Mouse (Mus musculus) ES-Bruce4 (cell line): ENCODE data around the gene Pcbd1. TPM values are rescaled to one million over a fixed set of nuclear protein-coding genes. Genes with fewer than 3 reads are reported as not detected.

ENCODE experiments used
- H3K27ac ChIP-seq: 2 replicates; pipeline ENCODE4 v1.5.1; 2012; ENCODE audit warnings: low read length, inconsistent platforms; ENCODE audit not compliant: insufficient read depth
- H3K27me3 ChIP-seq: 2 replicates; pipeline ENCODE4 v1.6.1; 2012; ENCODE audit warnings: mild to moderate bottlenecking, low read length, inconsistent platforms; ENCODE audit not compliant: control insufficient read depth, poor library complexity, insufficient read depth, severe bottlenecking
- H3K36me3 ChIP-seq: 2 replicates; pipeline ENCODE4 v1.6.1; 2012; ENCODE audit warnings: inconsistent platforms, mild to moderate bottlenecking, low read length, moderate library complexity; ENCODE audit not compliant: control insufficient read depth, poor library complexity, insufficient read depth, severe bottlenecking
- H3K4me1 ChIP-seq: one replicate; pipeline ENCODE4 v1.8.1; 2011; ENCODE audit warnings: low read length; ENCODE audit not compliant: control insufficient read depth, insufficient read depth
- H3K4me3 ChIP-seq: 2 replicates; pipeline ENCODE4 v1.5.1; 2011; ENCODE audit warnings: low read depth, mild to moderate bottlenecking, low read length
- H3K9ac ChIP-seq: 2 replicates; pipeline ENCODE4 v1.6.1; 2012; ENCODE audit warnings: low read depth, mild to moderate bottlenecking, inconsistent platforms; ENCODE audit not compliant: poor library complexity, severe bottlenecking
- H3K9me3 ChIP-seq: replicated peaks from 2 replicates; pipeline ENCODE4 v1.6.1; 2012; ENCODE audit warnings: mild to moderate bottlenecking, low read length, inconsistent platforms; ENCODE audit not compliant: control insufficient read depth, poor library complexity, insufficient read depth, severe bottlenecking
- CTCF ChIP-seq: IDR thresholded peaks from one replicate; pipeline ENCODE4 v1.8.1; 2011; ENCODE audit warnings: low read depth, low read length
- EP300 ChIP-seq: IDR thresholded peaks from 2 replicates; pipeline ENCODE4 v1.6.1; 2011; ENCODE audit warnings: low read depth, low read length; ENCODE audit not compliant: insufficient read depth
- POLR2A ChIP-seq: IDR thresholded peaks from one replicate; pipeline ENCODE4 v1.8.1; 2011; ENCODE audit warnings: low read length; ENCODE audit not compliant: insufficient read depth
- polyA plus RNA-seq: library from polyadenylated mRNA; stranded (reverse); fragments of >200 nt; gene quantifications from 2 replicates; pipeline ENCODE4 v1.2.4, GENCODE M21; 2011; ENCODE audit warnings: low read depth; ENCODE audit not compliant: missing spikeins, insufficient read depth, insufficient read length

Gene Pcbd1
- polyA plus RNA-seq, 1 experiment, result 11.9 TPM

DNA sequence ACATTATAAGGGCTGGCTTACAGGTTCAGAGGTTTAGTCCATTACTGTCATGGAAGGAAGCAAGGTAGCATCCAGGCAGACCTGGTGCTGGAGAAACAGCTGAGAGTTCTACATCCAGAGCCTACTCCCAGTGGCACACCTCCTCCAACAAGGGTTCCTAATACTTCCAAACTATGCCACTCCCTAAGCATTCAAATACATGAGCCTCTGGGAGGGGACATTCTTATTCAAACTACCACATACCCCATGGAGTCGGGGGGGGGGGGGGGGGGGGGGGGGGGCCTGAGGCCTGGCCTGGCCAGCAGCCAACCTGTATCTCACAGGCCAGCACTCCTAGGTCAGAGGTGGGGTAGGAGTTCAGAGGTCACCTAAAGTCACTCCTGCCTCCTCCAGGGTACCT, 30.0 kb upstream of the Pcbd1 start:
- Histone ChIP-seq H3K4me1 (peaks cover 24% of the 10 kb centered on the region), H3K27ac (peak overlapping the region; percentile 67; the same call in 1 of the 2 replicates), H3K36me3 (no peaks in the 10 kb centered on the region), H3K27me3 (no peaks in the 10 kb centered on the region), H3K4me3 (no peak overlapping the region), H3K9ac (no peak overlapping the region), H3K9me3 (peaks cover 5% of the 10 kb centered on the region; the same call in 1 of the 2 replicates)
- no peak for TF ChIP-seq CTCF
- no peak for TF ChIP-seq EP300
- no peak for TF ChIP-seq POLR2A

DNA sequence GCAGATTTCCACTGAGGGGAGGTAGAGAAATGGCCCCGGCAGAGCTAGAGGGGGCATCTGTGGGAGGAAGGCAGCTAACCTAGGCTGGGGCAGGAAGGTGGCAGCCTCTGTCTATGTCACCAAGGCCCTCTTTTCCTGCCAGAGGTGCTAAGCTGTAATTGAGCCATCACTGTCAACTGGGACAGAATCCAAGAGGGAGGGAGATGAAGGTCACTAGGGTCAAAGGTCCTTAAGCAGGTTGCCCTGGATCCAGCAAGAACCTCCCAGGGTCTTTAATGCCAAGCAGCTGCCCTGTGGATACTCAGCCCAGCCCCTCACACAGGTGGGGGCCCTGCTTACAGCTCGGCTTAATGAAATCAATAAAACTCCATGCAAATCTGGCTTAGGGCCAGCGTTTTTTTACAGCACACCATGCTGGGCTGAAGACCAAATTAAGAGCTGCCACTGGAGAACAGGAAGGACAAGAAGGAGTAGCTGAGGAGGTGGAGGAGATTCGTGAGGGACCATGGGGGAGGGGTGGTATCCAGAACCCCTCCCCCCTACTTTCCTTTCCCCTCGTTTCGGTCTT, 29.5 kb upstream of the Pcbd1 start:
- Histone ChIP-seq H3K27ac (peak overlapping the region; percentile 67), H3K9me3 (peaks cover 5% of the 10 kb centered on the region; the same call in 1 of the 2 replicates), H3K9ac (no peak overlapping the region), H3K36me3 (no peaks in the 10 kb centered on the region), H3K4me3 (no peak overlapping the region), H3K4me1 (peaks cover 26% of the 10 kb centered on the region), H3K27me3 (no peaks in the 10 kb centered on the region)
- no peak for TF ChIP-seq EP300
- TF ChIP-seq POLR2A, result no peak
- no peak for TF ChIP-seq CTCF

DNA sequence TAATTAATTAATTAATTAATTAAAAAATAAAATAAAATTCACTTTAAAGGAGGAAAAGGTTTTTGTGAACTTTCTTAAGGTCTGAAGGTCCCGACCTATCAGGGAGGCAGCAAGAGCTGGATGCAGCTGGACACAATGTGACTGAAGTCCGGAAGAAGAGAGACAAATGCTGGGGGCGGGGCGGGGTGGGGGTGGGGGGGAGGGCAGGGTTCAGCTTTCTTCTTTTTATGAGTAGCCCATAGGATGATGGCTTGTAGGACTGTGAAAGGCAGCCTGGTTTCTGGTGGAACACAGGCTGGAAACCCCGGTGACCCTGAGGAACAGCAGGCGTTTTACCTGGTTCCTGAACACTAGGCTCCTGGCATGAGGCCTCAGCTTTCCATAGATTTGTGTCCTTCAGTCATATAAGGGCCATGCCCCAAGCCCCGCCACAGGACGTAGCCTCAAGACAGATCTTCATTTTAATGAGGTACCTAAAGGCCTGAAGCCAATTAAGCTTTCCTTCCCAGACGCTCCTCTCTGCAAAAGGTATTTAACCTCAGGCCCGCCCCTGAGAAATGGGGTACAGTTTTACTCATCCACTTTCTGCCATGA, 25.8 kb upstream of the Pcbd1 start:
- no peak overlapping the region for H3K4me3 ChIP-seq
- peak overlapping the region; percentile 12; the same call in 1 of the 2 replicates for H3K9ac ChIP-seq
- H3K36me3 ChIP-seq, result no peaks in the 10 kb centered on the region
- H3K9me3 ChIP-seq, result no peaks in the 10 kb centered on the region
- TF ChIP-seq EP300, result peak; percentile 17; the same call in 1 of the 2 replicates
- no peak for TF ChIP-seq POLR2A
- TF ChIP-seq CTCF, result no peak
- H3K4me1 ChIP-seq, result peaks cover 23% of the 10 kb centered on the region
- H3K27ac ChIP-seq, result peak overlapping the region; percentile 71
- no peaks in the 10 kb centered on the region for H3K27me3 ChIP-seq

DNA sequence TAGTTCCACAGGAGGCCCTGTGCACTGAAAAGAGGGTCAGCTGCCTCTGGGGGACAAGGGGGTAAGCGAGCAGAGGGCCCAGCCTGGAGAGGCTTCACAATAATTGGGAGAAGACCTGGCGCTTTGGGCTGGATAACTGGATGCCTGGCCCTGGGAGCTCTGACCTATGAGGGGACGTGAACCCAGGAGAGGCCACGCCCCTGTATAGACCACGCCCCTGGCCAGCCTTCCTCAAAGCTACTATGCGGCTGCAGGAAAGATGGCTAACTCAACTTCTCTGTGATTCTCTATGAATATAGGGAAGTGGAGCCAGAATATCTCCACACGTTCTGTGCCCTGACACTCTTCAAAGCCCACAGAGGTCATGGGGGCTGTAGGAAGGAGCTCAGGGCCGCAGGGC, 24.5 kb upstream of the Pcbd1 start:
- Histone ChIP-seq H3K4me3 (peak overlapping the region; percentile 31), H3K27ac (peak overlapping the region; percentile 71), H3K9me3 (no peaks in the 10 kb centered on the region), H3K27me3 (no peaks in the 10 kb centered on the region), H3K9ac (peak overlapping the region; percentile 12; the same call in 1 of the 2 replicates), H3K4me1 (peaks cover 16% of the 10 kb centered on the region), H3K36me3 (no peaks in the 10 kb centered on the region)
- TF ChIP-seq EP300 (no peak), CTCF (no peak), POLR2A (peak; percentile 27)

GRCm38 (mm10) chr10:61065287-61066005, 23.7 kb upstream of the Pcbd1 start:
- Histone ChIP-seq H3K27me3 (no peaks in the 10 kb centered on the region), H3K4me3 (no peak overlapping the region), H3K36me3 (no peaks in the 10 kb centered on the region), H3K4me1 (peaks cover 12% of the 10 kb centered on the region), H3K27ac (no peak overlapping the region), H3K9ac (no peak overlapping the region), H3K9me3 (no peaks in the 10 kb centered on the region)
- TF ChIP-seq CTCF, result no peak
- no peak for TF ChIP-seq POLR2A
- TF ChIP-seq EP300, result no peak
